Mouse (Mus musculus) lung, postnatal 14 days (tissue): ENCODE data around the gene Rtf2.
A peak's percentile ranks its signal among the peaks of the same experiment; 100 is the strongest.

ENCODE experiments used
- DNase-seq: peaks from one replicate; pipeline ENCODE4 v3.0.0; 2021

Gene Rtf2

DNA sequence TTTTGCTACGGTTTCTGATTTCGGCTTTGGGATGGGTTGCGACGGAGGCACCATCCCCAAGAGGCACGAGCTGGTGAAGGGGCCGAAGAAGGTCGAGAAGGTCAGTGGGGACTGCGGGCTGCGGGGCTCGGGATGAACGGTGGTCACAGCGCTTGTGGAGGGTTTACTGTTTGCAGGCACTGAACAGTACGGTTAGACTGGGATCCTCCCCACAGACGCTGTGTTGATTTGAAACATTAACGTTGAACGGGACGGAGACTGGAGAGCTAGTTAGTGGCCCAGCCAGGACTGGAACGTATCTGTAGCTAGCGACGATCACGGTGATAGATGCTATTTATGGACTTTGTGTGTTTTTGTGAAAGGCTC is 267 bp downstream of the Rtf2 start:
- DNase-seq: no peak

DNA sequence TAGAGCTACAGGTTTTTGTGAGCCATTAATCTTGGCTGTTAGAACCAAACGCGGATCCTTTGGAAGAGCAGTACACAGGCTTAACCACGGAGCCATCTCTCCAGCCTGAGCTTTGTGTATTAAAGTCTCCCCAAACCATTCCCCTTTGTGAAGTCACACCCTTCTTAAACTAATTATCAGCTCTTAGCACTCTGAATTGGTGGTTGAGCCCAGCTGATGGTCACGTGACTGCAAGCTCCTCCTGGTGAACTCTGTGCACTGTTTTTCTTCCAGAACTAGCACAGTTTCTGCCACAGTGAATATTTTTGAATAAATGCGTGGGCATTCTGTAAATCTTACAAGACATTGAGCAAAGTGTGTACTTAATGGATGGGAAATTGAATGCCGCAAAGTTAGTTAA is 820 bp downstream of the Rtf2 start:
- no peak for DNase-seq

DNA sequence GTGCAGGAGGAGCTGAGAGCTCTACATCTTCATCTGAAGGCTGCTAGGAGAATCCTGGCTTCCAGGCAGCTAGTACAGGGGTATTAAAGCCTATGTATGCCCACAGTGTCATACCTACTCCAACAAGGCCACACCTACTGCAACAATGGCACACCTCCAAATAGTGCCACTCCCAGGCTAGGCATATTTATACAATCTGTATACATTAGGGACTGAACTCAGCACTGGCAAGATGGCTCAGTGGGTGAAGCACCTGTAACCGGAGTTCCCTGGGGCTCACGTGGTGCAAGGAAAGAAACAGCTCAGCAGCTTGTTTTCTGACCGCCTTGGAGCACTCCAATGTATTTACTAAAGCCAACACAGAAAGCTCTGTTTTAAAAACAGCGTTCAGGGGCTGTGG is 5.3 kb downstream of the Rtf2 start:
- DNase-seq: no peak

GRCm38 (mm10) chr2:172447317-172447716 is 7.0 kb downstream of the Rtf2 start:
- DNase-seq: peak; percentile 33

DNA sequence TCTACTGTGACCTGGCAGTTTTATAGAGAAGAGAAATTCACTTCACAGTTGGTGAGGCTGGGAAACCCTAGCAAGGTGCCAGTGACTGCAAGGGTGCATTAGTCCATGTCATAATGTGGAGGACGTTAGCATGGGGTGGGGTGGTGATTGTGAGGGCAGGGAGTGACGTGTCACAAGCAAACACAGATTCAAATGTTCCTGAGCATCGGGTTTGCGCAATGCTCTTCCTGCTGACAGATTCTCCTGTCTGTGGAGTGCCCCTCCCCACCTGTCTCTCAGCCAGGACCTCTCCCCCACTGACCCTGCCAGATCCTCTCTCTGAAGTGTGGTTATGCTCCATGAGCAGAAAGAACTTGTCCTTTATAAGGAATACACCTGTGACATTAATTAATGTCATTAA is 8.0 kb downstream of the Rtf2 start:
- no peak for DNase-seq

- DNase-seq: no peak
These were observed 10.3 kb downstream of the Rtf2 start for GRCm38 (mm10) chr2:172450640-172451039.

- DNase-seq: no peak
These were observed 11.7 kb downstream of the Rtf2 start for GRCm38 (mm10) chr2:172452031-172452430.

DNA sequence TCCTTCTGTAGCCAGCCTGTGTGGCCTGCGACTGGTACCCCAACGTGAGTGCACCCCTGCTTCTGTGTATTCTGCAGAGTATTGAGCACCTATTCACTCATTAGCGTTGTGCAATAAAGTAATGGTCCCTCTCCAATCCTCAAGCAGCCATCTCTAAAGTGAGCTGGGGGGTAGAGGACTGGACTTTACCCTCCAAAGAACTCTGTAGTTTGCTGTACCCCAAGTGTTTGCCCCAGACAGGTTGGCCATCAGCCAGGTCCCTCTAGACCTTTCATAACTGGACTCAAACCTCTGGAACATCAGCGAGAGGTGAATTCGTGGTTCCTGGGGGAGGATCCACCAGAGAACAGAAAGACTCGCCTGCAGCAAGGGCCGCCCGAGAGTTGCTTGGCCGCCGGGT is 12.1 kb downstream of the Rtf2 start:
- DNase-seq: no peak

DNA sequence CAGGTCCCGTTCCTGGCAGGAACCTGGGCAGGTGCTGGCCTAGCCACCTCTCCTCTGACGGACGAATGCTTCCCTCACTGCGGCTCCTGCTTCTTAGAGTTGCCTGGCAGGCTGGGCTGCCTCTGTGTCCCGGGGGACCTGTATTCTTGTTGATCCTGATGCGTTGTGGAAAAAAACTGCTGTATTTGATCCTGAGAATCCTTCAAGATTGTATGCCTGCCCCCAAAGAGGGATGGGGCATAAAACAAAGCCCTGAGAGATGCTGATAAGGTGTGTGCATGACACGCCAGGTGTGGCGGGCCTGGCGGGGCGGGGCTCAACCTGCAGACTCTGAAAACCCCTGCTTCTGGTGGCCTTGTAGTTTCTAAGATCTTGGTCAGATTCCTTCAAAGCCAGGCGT is 18.1 kb downstream of the Rtf2 start, which contains the start of gene Gcnt7:
Gcnt7 (minus strand) TSS at position 101 of the 400 bp plus-strand sequence.
- no peak for DNase-seq

GRCm38 (mm10) chr2:172460647-172461046 is 20.3 kb downstream of the Rtf2 start:
- no peak for DNase-seq

DNA sequence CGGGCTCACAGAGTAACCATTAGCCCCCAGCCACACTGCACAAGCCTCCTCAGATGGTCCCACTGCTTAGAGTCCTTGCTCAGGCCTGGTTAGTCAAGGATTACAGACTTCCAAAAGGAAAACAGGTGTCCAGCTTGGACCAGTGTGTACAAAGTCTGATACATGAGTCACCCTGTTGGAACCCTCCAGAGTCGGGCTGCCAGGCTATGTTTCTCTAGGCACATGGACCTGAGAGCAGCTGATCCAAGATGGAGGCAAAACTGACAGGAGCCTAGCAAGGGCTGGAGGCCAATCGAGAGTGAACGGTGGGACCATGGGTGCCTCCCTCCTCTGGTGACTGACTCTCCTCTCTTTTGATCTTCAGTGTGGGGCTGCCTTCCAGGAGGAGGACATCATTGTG is 22.5 kb downstream of the Rtf2 start:
- DNase-seq: no peak

- no peak for DNase-seq
These were observed 26.2 kb downstream of the Rtf2 start for GRCm38 (mm10) chr2:172466427-172467132.

DNA sequence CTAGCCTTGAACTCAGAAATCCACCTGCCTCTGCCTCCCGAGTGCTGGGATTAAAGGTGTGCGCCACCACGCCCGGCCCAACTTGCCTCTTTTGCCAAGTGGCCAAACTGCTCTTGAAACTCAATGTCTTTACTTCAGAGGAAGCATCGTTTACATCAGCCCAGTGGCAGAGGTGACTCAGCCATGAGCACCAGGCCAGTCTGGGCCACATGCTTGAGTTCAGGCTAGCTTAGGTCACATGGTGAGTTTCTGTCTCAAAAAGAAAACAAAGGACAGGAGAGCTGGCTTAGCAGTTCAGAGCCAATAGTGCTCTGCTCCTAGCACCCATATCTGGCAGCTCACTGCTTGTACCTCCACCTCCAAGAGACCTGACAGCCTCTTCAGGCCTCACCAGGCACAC is 26.9 kb downstream of the Rtf2 start:
- no peak for DNase-seq

GRCm38 (mm10) chr2:172468346-172468819 is 28.0 kb downstream of the Rtf2 start:
- peak; percentile 26 for DNase-seq

DNA sequence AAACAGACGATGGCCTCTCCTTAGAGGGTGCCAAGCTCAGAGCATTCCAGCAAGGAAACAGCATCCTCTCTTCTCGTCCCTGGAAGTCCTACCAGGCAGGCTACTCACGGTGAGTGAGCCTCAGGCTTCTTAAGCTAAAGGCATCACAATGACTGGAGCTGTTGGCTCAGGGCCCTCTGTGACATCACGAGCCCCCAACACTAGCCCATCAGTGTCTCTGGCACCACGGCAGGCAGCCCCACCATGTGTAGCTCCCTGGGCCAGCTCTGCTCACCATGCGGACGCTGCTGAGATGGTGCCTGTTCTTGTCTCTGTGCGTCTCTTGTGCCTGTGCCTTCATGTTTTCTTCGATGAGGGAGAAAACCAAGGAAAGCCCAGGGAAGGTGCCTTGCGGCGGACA is 32.0 kb downstream of the Rtf2 start, which contains the start of gene Fam209:
Fam209 (plus strand) TSS at position 203 of the 400 bp plus-strand sequence.
- DNase-seq: no peak

DNA sequence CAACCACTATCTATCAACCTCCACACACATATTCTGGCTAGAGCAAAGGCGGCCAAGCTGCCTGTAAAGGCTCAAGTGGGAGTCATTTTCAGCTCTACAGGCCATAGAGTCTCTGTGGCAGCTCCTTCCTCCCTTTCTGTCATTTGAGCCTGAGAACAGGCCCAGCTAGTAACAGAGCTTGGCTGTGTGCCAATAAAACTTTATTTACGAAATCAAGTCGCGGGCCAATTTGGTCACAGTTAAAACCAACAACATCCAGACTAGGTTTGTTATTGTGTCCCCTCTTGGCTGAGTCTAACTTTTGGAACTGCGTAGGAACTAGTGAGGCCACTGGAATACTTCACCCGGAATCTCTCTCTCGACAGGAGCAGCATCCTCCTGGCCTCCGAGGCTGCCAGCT is 33.2 kb downstream of the Rtf2 start:
- DNase-seq: peak; percentile 26

DNA sequence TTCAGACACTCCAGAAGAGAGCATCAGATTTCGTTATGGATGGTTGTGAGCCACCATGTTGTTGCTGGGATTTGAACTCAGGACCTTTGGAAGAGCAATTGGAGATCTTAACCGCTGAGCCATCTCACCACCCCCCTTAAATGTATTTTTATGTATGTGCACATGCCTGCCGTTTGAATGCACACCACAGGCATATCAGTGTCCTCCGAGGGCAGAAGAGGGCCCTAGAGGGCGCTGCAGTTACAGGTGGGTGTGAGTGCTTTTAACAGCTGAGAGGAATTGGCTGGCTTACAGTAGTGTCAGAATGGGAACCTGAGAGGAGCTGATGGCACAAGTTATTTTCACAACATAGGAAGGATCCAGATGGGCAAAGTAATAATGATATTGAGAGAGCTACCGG is 34.6 kb downstream of the Rtf2 start:
- peak; percentile 39 for DNase-seq

- DNase-seq: no peak
These were observed 36.4 kb downstream of the Rtf2 start for GRCm38 (mm10) chr2:172476707-172477260.

GRCm38 (mm10) chr2:172477350-172477749 is 37.0 kb downstream of the Rtf2 start:
- DNase-seq: no peak

GRCm38 (mm10) chr2:172477860-172478259 is 37.5 kb downstream of the Rtf2 start:
- DNase-seq: peak; percentile 54

- no peak for DNase-seq
These were observed 39.9 kb downstream of the Rtf2 start for GRCm38 (mm10) chr2:172480296-172480695.

GRCm38 (mm10) chr2:172481654-172482385 is 41.5 kb downstream of the Rtf2 start:
- no peak for DNase-seq

DNA sequence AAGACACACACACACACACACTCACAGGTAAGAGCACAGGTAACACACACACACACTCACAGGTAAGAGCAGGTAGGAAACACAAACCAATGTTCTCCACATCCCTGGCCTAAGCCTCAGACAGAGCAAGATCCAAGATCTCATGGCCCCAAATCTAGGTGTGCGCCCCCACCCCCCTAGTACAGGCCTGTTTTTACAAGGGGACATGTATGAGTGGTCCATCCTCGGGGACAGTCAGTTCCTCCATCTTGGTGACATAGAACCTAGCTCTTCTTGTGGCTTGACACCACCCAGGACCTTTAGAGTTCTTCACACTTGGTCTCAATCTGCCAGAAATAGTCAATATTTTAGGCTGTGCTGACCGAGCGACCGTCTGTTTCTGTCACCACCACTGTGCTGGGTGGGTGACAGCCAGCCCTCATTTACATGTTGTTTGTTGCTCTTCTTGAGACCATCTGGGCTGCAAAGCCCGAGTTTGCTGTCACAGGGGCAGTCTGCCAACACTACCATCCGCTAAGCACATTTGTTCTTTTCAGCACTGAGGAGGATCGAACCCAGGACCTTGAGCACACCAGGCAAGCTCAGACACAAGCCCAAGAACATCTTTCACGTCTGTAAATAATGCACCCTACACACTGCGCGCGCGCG is 43.5 kb downstream of the Rtf2 start:
- no peak for DNase-seq
